Mouse (Mus musculus): ENCODE results near the gene Ctse. TPM values are rescaled to one million over a fixed set of nuclear protein-coding genes. Genes with fewer than 3 reads are reported as not detected.
"Not testable (repeated sequence)": the region's sequence is repeated elsewhere in the genome, so short reads cannot be mapped to it uniquely, and the experiment has no call there.

The Ctse gene
- polyA plus RNA-seq, 1 experiment from 2014 or later: 0.60 TPM

DNA sequence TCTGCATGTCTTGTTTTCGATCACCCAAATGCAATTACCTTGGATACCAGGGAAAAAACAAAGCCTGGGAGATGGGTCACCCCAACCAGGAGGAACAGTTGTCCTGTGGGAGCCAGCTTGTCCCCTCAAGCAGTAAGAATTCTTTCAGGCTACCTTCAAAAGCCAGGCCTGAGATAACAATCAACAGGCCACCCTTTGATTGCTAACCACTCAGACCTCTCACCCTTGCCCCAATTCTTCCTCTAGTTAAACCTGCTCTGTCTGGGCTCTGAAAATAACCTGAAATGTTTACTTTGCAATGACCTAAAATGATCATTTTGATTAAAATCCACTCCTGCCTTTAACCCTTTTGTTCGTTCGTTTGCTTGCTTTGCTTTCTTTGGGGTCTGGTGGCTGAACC lies 14.5 kb upstream of the Ctse start:
- H3K4me3 ChIP-seq: no peak overlapping the region
- no peaks in the 10 kb centered on the region for H3K27me3 ChIP-seq (replicated peaks)
- 77% methylated on average over 3 of the region's 3 CpGs for WGBS
- ATAC-seq (ENCODE audit: extremely low read depth, insufficient number of reproducible peaks, low FRiP score, low TSS enrichment): no peak
- H3K9me3 ChIP-seq: no peaks in the 10 kb centered on the region
- no peak overlapping the region for H3K4me2 ChIP-seq
- H3K4me1 ChIP-seq: peaks cover 11% of the 10 kb centered on the region
- no peaks in the 10 kb centered on the region for H3K36me3 ChIP-seq
- H3K27ac ChIP-seq (replicated peaks): no peak overlapping the region
- no peak overlapping the region for H3K9ac ChIP-seq

DNA sequence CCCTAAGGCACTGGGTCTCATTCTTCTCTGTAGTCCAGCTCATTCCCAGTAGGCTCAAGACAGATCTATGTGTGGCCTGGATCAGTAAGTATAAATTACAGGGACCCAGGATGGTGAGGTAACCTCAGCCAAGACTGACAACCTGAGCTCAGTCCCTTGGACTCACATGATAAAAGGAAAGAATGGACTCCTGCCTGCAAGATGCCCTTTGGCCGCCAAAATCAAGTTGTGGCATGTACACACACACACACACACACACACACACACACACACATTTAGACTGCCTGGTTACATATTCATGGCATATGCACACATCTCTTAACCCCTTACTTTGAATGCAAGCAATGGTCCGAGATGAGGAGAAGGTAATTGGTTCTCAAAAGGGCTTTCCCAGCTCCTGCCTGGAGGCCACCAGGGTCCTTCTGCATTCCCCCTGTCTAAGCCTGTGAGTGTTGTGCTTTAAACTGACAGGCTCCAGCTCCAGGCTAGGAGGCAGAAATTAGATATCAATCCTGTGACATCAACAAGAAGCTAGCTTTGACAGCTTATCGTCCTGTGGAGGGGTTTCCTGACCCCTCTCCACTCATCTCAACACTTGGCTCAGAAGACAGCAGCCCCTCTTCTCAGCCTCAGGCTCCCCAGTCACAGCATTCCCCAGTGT lies 13.8 kb upstream of the Ctse start:
- Histone ChIP-seq H3K4me3 (no peak overlapping the region), H3K27ac (replicated peaks) (no peak overlapping the region), H3K9me3 (no peaks in the 10 kb centered on the region), H3K27me3 (replicated peaks) (no peaks in the 10 kb centered on the region), H3K36me3 (no peaks in the 10 kb centered on the region), H3K9ac (no peak overlapping the region), H3K4me2 (peak overlapping the region; percentile 16; the same call in 1 of the 2 replicates), H3K4me1 (peaks cover 11% of the 10 kb centered on the region)
- WGBS: 39% methylated on average over 3 of the region's 3 CpGs
- ATAC-seq (ENCODE audit: extremely low read depth, insufficient number of reproducible peaks, low FRiP score, low TSS enrichment): no peak

DNA sequence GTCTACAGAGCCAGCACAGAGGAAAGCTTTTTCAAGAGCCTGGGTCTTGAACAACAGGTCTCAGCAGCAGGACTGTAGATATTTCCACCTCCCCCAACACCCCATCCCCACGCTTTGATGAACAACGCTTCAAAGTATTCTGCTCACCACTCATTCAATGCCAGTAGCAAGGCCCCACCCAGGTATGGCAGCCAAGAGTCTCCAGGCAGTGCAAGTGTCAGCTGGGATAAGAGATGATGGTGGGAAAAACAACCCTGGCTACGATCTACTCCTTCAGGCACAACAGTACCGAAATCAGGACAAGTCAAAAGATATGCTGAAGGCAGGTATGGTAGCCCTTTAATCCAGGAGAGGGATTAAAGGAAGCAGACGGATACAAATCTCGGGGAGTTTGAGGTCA lies 11.9 kb upstream of the Ctse start:
- no peak for ATAC-seq (ENCODE audit: extremely low read depth, insufficient number of reproducible peaks, low FRiP score, low TSS enrichment)
- WGBS: 86% methylated on average over 6 of the region's 6 CpGs

DNA sequence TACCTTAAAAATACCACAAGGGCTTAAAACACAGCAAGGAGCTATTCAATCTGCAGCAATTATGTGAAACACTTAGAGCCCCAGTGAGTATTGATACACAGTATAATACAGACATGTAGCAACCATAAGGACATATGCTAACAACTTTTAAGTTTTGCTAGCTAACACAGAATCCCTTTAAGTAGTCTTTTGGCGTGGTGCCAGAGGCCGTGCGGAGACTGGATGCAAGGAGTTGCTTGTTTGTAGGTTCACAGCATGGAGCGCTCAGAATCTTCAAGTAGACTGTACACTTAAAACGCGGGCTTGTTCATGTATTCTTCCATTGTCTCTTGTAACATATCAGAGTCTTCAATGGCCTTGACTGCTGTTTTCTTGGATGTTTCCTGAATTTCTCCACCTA lies 5.9 kb upstream of the Ctse start:
- not testable (repeated sequence) for H3K4me2 ChIP-seq; ATAC-seq (ENCODE audit: extremely low read depth, insufficient number of reproducible peaks, low FRiP score, low TSS enrichment)
- WGBS: 68% methylated on average over 6 of the region's 6 CpGs

More for the DNA sequence above, 11.9 kb upstream of the Ctse start:
- H3K4me3 ChIP-seq: no peak overlapping the region
- H3K27ac ChIP-seq (replicated peaks): no peak overlapping the region
- H3K4me2 ChIP-seq: no peak overlapping the region
- no peaks in the 10 kb centered on the region for H3K27me3 ChIP-seq (replicated peaks)
- no peaks in the 10 kb centered on the region for H3K9me3 ChIP-seq
- H3K4me1 ChIP-seq: peaks cover 11% of the 10 kb centered on the region
- H3K9ac ChIP-seq: no peak overlapping the region
- H3K36me3 ChIP-seq: no peaks in the 10 kb centered on the region

DNA sequence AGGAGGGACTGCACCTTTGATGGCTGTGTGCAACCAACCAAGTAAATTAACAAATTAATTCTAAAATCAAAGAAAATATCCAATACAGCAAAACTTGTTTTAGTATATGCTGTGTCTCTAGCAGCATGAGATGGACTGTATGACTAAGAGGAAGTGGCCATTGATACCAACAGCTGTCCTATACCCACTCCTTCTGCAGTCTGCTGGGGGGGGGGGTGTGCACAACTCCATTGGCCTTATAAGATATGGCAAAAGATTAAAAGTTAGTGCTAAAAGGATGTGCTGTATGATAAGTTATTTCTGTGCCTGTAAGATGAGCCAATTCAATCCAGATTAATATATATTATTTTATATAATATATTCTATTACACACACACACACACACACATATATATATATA lies 3.6 kb upstream of the Ctse start:
- Histone ChIP-seq H3K9ac (no peak overlapping the region), H3K4me3 (no peak overlapping the region), H3K27me3 (replicated peaks) (no peaks in the 10 kb centered on the region), H3K4me1 (no peaks in the 10 kb centered on the region), H3K27ac (replicated peaks) (no peak overlapping the region), H3K36me3 (no peaks in the 10 kb centered on the region), H3K4me2 (no peak overlapping the region), H3K9me3 (no peaks in the 10 kb centered on the region)
- ATAC-seq (ENCODE audit: extremely low read depth, insufficient number of reproducible peaks, low FRiP score, low TSS enrichment): no peak

More for the DNA sequence above, 5.9 kb upstream of the Ctse start:
- not testable (repeated sequence) for H3K27ac ChIP-seq (replicated peaks); H3K4me3 ChIP-seq; H3K4me1 ChIP-seq; H3K36me3 ChIP-seq; H3K9me3 ChIP-seq; H3K9ac ChIP-seq; H3K27me3 ChIP-seq (replicated peaks)

DNA sequence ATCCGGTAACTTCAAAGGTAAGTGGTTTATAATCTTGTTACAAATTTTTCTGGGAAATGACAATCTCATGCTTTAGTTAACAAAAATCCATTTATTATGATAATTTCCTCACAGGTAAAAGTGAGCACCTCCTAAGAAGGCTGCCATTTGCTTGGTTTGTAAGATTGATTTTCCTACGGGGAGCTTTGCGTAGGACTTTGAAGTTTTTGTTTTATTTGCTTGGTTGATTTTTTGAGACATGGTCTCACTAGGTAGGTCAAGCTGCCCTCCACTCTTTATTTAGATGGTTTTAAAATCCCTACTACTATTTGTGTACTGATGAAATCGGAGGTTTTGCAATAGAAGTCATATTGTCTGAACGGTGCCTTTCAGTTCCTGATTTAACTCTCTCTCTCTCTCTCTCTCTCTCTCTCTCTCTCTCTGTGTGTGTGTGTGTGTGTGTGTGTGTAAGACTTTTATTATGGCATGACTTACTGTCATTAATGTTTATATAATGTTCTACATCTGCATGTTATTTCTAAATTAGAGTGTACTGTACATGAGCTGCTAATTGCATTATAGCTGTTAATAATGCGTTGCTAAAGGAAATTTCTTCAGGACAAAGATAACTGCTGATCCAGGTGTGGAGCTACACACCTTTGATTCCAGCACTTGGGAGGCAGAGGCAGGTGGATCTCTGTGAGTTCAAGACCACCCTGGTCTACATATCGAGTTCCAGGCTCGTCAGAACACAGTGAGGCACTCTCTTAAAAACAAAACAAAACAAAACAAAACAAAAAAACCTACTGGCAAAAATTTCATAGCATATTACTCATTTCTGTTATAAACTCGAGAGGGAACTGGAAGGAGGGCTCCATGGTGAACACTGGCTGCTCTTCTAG lies 675 bp downstream of the Ctse start:
- Histone ChIP-seq H3K4me1 (no peaks in the 10 kb centered on the region), H3K27ac (replicated peaks) (no peak overlapping the region), H3K36me3 (no peaks in the 10 kb centered on the region), H3K9me3 (no peaks in the 10 kb centered on the region), H3K4me3 (peak overlapping the region; percentile 13; the same call in 1 of the 2 replicates), H3K9ac (no peak overlapping the region), H3K4me2 (peak overlapping the region; percentile 5; the same call in 1 of the 2 replicates), H3K27me3 (replicated peaks) (no peaks in the 10 kb centered on the region)
- WGBS: 80% methylated on average over 9 of the region's 9 CpGs
- ATAC-seq (ENCODE audit: extremely low read depth, insufficient number of reproducible peaks, low FRiP score, low TSS enrichment): no peak

DNA sequence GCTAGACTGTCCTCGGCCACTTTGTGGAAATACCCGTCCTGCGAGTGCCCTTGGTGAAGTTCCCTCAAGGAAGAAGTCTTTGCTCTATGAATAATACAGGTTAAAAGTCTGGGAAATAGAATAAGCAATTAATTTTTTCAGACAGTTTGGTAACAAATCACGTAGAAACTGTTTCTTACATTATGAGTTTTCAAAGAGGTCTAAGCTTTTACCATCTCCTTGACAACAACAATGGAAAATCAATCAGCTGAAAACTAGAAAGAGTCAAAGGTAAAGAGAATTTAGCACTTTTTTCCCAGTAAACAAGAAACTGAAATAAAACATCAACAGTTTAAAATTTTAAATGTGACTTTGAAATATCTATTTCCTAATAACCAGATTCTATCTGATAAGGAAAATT lies 2.0 kb downstream of the Ctse start:
- no peak for ATAC-seq (ENCODE audit: extremely low read depth, insufficient number of reproducible peaks, low FRiP score, low TSS enrichment)
- H3K4me3 ChIP-seq: no peak overlapping the region
- H3K36me3 ChIP-seq: no peaks in the 10 kb centered on the region
- no peaks in the 10 kb centered on the region for H3K27me3 ChIP-seq (replicated peaks)
- WGBS: 91% methylated on average over 4 of the region's 4 CpGs
- no peak overlapping the region for H3K4me2 ChIP-seq
- H3K9me3 ChIP-seq: no peaks in the 10 kb centered on the region
- no peak overlapping the region for H3K27ac ChIP-seq (replicated peaks)
- no peaks in the 10 kb centered on the region for H3K4me1 ChIP-seq
- H3K9ac ChIP-seq: no peak overlapping the region

DNA sequence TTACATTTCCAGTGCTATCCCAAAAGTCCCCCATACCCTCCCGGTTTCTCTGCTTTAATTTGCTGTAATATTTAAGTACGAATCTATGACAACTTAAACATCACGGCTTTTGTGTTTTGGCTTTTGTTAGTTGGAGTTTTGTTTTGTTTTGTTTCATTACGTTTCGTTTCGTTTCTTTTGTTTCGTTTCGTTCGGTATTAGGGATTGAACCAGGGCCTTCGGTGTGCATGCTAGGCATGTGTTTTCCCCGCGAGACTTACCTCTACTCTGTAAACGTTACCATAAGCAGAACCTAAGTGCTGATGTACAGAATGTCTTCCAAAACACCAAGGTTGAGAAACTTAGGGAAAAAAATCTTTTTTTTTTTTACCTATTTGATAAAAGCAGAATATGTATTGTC lies 3.5 kb downstream of the Ctse start:
- Histone ChIP-seq H3K27ac (replicated peaks) (no peak overlapping the region), H3K9me3 (no peaks in the 10 kb centered on the region), H3K4me3 (no peak overlapping the region), H3K4me1 (no peaks in the 10 kb centered on the region), H3K4me2 (no peak overlapping the region), H3K9ac (no peak overlapping the region), H3K27me3 (replicated peaks) (no peaks in the 10 kb centered on the region), H3K36me3 (no peaks in the 10 kb centered on the region)
- 87% methylated on average over 13 of the region's 13 CpGs for WGBS
- ATAC-seq (ENCODE audit: extremely low read depth, insufficient number of reproducible peaks, low FRiP score, low TSS enrichment): no peak

DNA sequence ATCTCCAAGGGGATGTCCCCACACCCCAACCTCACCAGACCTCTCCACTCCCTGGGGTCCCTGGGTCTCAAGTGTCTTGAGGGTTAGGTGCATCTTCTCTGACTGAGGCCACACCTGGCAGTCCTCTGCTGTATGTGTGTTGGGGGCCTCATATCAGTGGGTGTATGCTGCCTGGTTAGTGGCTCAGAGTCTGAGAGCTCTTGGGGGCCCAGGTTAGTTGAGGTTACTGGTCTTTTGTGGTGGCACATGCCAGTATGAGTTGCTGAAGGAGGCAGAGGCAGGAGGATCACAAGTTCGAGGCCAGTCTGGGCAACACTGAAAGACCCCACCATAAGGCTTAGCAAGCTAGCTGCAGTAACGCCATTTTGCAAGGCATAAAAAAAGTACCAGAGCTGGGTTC lies 4.1 kb downstream of the Ctse start:
- no peak overlapping the region for H3K9ac ChIP-seq
- no peaks in the 10 kb centered on the region for H3K27me3 ChIP-seq (replicated peaks)
- ATAC-seq (ENCODE audit: extremely low read depth, insufficient number of reproducible peaks, low FRiP score, low TSS enrichment): no peak
- no peaks in the 10 kb centered on the region for H3K4me1 ChIP-seq
- no peak overlapping the region for H3K27ac ChIP-seq (replicated peaks)
- 84% methylated on average over 2 of the region's 2 CpGs for WGBS
- no peaks in the 10 kb centered on the region for H3K36me3 ChIP-seq
- no peaks in the 10 kb centered on the region for H3K9me3 ChIP-seq
- H3K4me3 ChIP-seq: no peak overlapping the region
- no peak overlapping the region for H3K4me2 ChIP-seq

DNA sequence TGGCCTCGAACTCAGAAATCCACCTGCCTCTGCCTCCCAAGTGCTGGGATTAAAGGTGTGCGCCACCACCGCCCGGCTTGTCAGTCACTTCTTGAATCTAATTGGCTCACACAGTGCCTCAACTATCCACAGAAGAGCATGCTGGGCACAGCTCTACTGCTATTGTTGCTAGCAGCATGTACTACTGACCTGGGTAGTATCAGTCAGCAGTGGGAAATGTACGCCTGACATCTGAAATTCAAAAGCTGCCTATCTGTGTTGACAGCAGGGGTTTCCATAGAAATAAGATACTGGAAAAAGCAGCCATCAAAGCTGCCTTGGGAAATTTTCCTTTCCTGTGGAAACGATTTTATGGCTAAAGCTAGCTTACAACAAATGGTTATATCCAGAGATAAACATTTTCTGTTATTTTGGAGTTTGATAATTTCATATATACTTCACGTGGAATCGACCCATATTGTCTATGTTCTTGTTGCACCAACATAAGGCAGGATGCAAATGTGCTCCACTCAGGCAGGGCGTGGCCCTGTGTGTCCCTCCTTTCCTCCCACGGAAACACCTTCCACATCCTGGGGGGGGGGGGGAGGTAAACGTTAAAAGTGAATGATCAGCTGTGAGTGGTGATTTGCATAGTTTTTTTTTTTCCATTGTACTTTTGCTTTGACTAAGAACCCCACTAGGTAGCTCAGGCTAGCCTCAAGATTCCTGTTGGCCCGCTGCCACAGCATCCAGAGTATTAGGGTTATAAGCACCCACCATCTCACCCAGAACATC lies 14.8 kb downstream of the Ctse start:
- ATAC-seq (ENCODE audit: extremely low read depth, insufficient number of reproducible peaks, low FRiP score, low TSS enrichment): no peak; the same call in 1 of the 2 replicates
- no peaks in the 10 kb centered on the region for H3K9me3 ChIP-seq
- H3K4me3 ChIP-seq: no peak overlapping the region
- no peaks in the 10 kb centered on the region for H3K36me3 ChIP-seq
- no peaks in the 10 kb centered on the region for H3K27me3 ChIP-seq (replicated peaks)
- H3K4me2 ChIP-seq: no peak overlapping the region
- peaks cover 17% of the 10 kb centered on the region for H3K4me1 ChIP-seq
- no peak overlapping the region for H3K9ac ChIP-seq
- 57% methylated on average over 12 of the region's 12 CpGs for WGBS
- 0 out of 2 replicates have a peak overlapping the region, but pooled peaks have one; percentile 24 for H3K27ac ChIP-seq (replicated peaks)

DNA sequence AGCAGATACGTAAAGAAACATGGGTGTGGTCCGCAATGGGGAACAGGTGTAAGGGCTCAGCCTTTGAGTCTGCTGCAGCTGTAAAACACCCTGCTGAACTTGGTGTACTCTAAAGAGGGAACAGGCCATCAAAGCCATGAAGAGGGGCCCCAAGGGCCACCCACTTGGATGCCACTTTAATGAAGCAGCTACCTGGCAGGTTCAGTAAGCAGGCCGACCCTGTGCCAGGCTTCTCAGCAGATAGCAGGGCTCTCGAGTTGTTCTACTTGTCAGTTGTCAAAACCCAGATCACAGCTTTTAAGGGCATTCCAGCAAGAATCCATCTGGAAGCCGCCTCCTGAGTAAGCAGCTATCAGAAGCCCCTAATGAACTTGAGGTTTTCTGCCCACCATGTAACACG lies 17.5 kb downstream of the Ctse start:
- no peak overlapping the region for H3K4me3 ChIP-seq
- WGBS: 66% methylated on average over 6 of the region's 6 CpGs
- no peak overlapping the region for H3K9ac ChIP-seq
- no peak overlapping the region for H3K27ac ChIP-seq (replicated peaks)
- H3K4me1 ChIP-seq: peaks cover 17% of the 10 kb centered on the region
- H3K36me3 ChIP-seq: no peaks in the 10 kb centered on the region
- no peak for ATAC-seq (ENCODE audit: extremely low read depth, insufficient number of reproducible peaks, low FRiP score, low TSS enrichment)
- no peak overlapping the region for H3K4me2 ChIP-seq
- 0 out of 2 replicates have a peak, but pooled peaks cover 6% of the 10 kb centered on the region for H3K27me3 ChIP-seq (replicated peaks)
- H3K9me3 ChIP-seq: no peaks in the 10 kb centered on the region

Data from heart, embryonic 13.5 days (tissue).